Mouse (Mus musculus) large intestine, adult 2 months (tissue): Measurements from ENCODE around the gene B3galt4. TPM values are rescaled to one million over a fixed set of nuclear protein-coding genes. Genes with fewer than 3 reads are reported as not detected.

Source experiments
- DNase-seq: peaks from one replicate; pipeline ENCODE4 v3.0.0-alpha.2; 2012; ENCODE audit warnings: low read depth, low spot score
- WGBS: fragments of 180-500 bp; shearing (Covaris S2); methylation state at CpG from one replicate; pipeline ENCODE4 v1.1.7; 2018; 5-methylcytosine and 5-hydroxymethylcytosine counted together
- polyA plus RNA-seq: library from polyadenylated mRNA; depleted of rRNA; stranded (reverse); fragments of >200 nt; gene quantifications from 2 replicates; pipeline ENCODE4 v1.2.3, GENCODE M21; 2012

The B3galt4 gene
- polyA plus RNA-seq, 1 experiment, result 15.6 TPM

DNA sequence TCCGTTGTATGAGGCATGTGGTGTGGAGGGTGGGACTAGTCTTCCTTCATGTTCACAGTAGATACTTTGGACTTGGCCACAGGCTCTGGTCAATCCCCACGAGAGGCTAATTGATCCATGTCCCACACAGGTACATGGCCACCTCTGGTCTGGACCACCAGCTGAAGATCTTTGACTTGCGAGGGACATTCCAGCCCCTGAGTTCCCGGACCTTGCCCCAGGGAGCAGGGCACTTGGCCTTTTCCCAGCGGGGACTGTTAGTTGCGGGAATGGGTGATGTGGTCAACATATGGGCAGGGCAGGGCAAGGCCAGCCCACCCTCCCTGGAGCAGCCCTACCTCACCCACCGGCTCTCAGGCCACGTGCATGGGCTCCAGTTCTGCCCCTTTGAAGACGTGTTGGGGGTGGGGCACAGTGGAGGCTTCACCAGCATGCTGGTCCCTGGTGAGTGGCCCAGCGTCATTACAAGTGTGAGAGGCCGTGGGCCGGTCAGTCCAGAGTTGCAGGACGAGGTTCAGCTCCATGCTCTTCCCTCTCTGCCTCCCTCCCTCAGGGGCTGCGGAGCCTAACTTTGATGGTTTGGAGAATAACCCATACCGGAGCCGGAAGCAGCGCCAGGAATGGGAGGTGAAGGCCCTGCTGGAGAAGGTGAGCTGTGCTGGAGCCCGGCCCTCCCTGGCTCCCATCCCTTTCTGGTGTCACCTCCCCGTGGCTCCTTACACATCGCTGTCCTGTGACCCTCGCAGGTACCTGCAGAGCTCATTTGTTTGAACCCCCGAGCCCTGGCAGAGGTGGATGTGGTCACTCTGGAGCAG is 3.0 kb downstream of the B3galt4 start:
- DNase-seq, result no peak

DNA sequence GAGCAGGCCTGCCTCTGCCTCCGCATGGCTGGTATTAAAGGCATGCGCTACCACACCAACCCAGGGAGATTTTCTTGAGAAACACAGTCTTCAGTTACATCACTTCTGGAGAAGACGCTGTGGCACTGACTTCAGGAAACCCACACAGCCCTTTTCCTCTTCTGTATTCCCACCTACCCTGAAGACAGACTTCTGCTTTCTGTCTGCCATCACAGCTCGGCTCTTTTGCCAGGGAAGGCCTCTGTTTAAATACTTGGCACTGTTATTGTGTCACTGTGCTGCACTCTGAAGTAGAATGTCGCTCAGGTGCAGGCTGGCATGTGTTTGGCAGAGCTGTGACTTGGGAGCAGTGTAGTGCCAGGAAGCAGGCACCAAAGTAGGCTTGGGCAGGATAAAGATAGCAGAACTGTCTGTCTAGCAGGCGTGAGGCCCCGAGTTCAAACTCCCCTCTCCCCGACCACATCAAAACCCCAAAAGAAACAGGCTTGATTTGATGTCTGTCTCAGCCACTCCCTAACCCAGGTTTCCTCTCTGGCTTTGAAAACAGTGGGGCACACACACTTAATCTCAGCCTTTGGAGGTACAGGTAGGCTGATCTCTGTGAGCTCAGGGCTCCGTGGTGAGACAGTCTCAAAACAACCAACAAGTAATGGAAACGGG is 3.7 kb downstream of the B3galt4 start:
- no peak for DNase-seq
- WGBS, result 81% methylated on average over 10 of the region's 10 CpGs

More for the DNA sequence above, 3.0 kb downstream of the B3galt4 start:
- WGBS, result 81% methylated on average over 22 of the region's 22 CpGs

DNA sequence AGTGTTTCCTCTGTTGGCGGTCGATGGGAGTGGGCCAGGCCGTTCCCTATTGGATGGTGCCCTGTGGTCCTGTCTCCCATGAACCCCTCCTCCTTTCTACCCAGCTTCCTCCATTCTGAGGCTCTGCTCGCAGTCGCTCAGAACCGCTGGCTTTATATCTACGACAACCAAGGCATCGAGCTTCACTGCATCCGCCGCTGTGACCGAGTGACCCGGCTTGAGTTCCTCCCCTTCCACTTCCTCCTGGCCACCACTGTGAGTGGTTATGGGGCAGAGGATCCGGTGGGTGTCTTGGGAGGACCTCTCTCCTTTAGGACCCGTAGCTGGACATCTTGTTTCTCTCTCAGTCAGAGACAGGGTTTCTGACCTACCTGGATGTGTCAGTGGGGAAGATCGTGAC is 7.8 kb downstream of the B3galt4 start:
- no peak for DNase-seq
- 88% methylated on average over 15 of the region's 15 CpGs for WGBS

DNA sequence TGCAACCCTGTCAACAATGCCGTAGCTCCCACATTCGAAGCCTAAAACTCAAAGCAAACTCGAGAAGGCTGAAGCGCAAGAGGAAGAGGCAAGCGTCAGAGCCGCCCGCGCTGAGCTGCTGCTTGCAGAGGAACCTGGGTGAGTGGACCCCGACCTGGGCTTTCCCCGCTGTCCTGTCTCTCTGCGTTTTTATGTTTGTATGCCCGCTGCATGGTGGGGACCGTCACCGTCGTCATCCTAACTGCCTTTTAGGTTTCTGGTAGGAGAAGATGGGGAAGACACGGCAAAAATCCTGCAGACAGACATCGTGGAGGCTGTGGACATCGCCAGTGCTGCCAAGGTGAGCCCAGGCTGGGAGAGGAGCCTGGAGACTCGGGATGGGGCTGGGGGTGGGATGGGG is 9.9 kb downstream of the B3galt4 start:
- 42% methylated on average over 19 of the region's 19 CpGs for WGBS
- DNase-seq, result no peak

DNA sequence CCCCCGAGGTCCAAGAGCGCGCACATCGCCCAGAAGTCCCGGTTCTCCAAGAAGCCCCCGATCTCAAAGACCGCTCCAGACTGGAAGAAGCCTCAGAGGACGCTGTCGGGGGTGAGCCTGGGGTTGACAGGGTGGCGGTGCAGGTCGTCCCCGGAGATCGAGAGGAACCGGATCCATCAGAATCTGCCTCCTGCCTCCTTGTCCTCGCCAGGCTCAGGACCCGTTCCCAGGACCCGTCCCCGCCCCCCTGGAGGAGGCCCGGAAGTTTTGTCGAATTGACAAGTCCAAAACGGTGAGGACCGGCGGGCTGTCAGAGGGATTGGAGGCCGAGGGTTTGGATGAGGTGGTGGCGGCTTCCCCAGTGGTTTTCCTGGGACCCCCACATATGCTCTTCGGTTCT is 10.3 kb downstream of the B3galt4 start:
- no peak for DNase-seq
- WGBS, result 2% methylated on average over 26 of the region's 26 CpGs

DNA sequence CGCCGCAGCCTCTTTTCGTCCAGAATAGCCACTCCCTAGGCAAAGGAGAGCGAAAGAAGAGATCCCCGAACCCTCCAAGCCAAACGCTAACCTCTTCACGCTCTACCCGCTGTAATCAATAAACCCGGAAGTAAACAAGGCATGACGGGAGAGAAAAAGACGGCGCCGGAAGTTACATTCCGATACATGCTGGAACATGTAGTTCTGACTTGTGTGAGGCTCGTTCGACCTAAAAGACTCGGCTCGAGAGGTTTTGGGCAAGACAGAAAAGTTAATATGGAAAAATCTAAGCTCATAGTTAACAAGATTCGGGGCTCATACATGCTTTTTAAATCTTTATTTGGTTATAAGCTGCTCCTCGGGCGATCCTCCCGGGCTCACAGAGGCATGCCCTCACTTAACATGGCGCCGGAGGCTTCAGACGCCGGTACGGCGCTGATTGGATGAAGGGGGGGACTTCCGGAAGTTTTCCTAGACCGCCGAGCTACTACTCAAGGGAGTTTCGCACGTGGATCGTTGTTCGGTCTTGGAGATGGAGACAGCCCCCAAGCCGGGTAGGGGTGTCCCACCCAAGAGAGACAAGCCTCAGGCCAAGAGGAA is 11.0 kb downstream of the B3galt4 start, which contains the start of the genes Pfdn6 and Wdr46:
Gene Pfdn6 (minus strand): TSS at position 138 of the 600 bp plus-strand sequence.
Gene Wdr46 (plus strand): TSS at position 455 of the 600 bp plus-strand sequence.
- WGBS, result under 1% methylated on average over 36 of the region's 36 CpGs
- peak; percentile 85 for DNase-seq

DNA sequence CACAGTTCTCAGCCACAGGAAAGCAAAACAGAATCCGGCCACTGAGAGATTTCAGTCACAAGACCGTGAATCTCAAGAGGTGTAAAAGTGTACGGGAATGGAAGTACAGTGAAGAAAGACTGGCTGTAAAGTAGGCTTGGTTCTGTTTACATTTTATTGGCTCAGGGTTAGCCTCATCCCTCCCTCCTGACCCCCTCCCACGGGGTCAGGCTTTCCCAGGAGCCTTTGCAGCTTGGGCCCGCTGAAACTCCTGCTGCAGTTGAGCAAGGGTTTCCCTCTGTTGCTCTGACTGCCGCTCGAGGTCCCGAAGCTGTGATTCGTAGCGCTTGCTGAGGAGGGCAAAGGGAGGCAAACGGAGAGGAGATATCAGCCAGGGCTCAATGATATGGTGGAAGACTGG is 12.5 kb downstream of the B3galt4 start:
- WGBS, result 55% methylated on average over 11 of the region's 11 CpGs
- DNase-seq, result no peak

DNA sequence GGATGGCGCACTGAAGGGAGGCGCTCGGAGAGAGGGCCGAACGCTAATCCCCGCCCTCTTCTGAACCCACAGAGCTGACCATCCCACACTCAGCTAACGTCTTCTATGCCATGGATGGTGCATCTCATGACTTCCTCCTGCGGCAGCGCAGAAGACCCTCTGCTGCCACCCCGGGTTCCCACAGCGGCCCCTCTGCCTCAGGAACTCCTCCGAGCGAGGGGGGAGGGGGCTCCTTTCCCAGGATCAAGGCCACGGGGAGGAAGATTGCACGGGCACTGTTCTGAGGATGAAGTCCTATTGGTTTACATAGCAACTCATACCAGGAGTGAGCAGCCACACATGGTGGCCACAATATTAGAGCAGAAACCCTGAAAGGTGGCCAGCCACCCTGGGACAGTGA is 14.3 kb downstream of the B3galt4 start:
- DNase-seq, result no peak
- WGBS, result 86% methylated on average over 15 of the region's 15 CpGs

DNA sequence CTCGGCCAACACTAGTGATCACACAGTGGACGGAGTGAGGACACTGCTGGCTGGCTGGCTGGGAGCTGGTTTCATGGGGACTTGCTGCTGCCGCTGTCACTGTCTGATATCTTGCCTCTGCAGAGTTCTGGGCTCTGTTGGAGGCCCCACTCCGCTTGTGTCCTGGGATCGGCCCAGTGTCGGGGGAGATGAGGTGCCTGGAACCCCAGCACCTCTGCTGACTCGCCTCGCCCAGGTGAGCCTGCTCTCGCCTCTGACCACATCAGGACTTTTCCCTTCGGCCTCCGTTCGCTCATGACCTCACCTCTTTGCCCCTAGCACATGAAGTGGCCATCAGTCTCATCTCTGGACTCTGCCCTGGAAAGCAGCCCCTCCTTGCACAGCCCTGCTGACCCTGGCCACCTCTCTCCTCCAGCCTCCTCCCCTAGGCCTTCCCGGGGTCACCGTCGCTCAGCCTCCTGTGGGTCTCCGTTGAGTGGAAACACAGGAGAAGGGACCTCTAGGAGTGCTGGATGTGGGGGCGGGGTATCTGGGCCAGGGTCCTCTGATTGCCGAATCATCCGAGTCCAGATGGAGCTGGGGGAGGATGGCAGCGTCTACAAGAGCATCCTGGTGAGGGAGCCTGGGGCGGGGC is 15.7 kb downstream of the B3galt4 start:
- WGBS, result 89% methylated on average over 21 of the region's 21 CpGs
- no peak for DNase-seq

DNA sequence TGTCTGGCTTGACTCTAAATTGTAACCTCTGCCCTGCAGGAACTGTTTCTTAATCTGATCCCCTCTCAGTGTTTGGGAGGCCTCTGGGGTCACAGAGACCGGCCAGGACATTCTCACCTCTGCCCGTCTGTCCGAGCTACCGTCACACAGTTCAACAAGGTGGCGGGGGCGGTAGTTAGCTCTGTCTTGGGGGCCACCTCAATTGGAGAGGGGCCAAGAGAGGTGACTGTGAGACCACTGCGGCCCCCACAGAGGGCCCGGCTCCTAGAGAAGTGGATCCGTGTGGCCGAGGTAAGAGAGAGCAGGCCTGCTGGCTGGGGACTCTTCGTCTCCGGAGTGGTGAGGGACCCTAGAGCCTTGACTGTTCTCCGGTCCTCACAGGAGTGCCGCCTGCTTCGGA is 18.3 kb downstream of the B3galt4 start:
- DNase-seq, result no peak
- 96% methylated on average over 15 of the region's 15 CpGs for WGBS

DNA sequence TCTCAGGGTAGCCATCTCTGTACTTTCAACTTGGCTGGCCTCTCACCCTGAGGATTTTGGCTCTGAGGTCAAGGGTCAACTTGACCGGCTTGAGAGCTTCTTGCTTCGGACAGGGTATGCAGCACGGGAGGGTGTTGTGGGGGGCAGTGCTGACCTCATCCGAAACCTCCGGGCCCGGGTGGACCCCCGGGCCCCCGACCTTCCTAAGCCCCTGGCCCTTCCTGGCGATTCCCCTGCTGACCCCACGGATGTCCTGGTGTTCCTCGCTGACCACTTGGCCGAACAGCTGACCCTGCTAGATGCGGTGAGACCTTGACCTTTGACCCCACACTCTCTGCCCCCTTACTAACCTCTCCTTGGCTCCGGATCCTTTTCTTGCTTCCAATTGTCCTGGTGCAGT is 18.8 kb downstream of the B3galt4 start:
- no peak for DNase-seq
- WGBS, result 91% methylated on average over 14 of the region's 14 CpGs

DNA sequence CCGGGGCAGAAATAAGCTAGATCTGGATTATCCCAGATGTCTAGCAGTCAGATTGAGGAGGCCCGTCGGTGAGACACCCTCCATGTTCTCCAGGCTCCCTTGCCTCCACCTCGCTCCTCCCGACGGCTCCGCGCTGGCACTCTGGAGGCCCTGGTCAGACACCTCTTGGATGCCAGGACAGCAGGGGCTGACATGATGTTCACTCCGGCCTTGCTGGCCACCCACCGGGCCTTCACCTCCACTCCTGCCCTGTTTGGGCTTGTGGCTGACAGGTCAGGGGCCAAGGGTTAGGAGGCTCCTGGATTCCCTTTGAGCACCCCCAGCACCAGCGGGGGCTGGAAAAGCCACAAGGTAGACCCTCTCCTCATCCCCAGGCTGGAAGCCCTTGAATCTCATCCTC is 19.3 kb downstream of the B3galt4 start:
- 91% methylated on average over 11 of the region's 11 CpGs for WGBS
- no peak for DNase-seq

DNA sequence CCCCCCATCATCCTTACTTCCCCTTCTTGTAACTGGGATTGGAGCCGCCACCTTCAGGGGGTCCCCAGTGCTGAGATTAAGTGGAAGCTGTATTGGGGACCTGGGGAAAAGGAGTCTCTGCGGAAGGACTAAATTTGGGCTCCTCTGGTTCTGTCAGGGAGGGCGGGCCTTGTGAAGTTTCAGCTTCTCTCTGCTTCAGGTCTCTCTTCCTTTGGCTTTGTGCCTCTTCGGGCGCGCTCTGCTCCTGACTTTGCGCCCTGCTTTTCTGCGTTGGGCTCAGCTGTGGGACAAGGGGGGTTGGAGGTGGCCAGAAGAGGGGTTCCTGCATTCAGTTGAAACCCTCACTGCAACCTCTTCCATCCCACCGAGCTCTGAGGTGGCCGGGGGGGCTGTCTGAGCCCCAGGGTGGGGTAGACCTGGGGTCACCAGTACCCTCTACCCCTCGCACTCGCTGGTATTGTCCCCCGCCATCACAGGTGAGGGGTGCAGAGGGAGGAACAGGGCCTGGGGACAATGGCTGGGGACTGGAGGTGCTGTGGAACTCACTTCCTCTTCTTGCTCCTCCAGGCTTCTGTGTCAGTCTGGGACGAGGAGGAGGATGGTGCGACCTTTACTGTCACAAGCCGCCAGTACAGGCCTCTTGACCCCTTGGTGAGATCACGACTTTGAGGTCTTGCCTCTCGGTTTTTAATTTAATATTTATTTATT is 20.0 kb downstream of the B3galt4 start:
- WGBS, result 67% methylated on average over 18 of the region's 18 CpGs
- DNase-seq, result no peak

DNA sequence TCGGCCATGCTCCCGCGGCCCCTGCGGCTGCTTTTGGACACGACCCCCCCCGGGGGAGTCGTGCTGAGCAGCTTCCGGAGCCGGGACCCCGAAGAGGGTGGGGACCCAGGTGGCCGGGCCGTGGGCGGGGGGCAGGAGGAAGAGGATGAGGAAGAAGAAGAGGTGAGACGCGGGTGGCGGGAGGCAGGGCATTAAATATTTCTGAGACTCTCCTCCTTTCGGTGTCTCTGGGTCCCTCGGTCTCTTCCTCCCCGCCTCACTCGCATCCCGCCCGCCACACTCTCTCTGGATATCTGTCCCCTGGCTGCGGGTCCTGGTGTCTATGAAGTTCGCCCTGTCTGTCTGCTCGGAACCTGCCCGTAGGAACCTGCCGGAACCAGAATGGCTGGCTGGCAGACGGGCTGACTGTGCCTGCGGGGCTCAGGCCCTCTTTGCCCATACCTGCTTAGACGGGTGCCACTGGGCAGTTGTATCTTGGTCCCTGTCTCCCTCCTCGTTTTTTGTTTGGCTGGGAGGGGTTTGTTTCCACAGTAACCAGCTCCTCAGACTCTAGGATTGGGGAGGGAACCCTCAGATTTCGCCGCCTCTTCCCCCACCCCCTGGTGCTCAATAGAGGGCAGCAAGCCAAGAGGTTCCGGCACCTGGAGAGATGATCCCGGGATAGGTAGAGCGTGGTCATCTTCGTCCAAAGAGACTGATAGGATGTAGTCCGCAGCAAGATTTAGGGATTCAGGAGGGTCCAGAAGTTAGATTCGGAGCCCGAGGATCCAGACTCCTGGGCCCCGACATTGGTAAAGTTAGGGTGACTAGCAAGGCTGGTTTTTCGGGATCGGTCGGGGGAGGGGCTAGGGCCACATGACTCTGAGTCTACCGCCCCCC is 20.8 kb downstream of the B3galt4 start:
- WGBS, result under 1% methylated on average over 45 of the region's 45 CpGs
- DNase-seq, result peak; percentile 62

DNA sequence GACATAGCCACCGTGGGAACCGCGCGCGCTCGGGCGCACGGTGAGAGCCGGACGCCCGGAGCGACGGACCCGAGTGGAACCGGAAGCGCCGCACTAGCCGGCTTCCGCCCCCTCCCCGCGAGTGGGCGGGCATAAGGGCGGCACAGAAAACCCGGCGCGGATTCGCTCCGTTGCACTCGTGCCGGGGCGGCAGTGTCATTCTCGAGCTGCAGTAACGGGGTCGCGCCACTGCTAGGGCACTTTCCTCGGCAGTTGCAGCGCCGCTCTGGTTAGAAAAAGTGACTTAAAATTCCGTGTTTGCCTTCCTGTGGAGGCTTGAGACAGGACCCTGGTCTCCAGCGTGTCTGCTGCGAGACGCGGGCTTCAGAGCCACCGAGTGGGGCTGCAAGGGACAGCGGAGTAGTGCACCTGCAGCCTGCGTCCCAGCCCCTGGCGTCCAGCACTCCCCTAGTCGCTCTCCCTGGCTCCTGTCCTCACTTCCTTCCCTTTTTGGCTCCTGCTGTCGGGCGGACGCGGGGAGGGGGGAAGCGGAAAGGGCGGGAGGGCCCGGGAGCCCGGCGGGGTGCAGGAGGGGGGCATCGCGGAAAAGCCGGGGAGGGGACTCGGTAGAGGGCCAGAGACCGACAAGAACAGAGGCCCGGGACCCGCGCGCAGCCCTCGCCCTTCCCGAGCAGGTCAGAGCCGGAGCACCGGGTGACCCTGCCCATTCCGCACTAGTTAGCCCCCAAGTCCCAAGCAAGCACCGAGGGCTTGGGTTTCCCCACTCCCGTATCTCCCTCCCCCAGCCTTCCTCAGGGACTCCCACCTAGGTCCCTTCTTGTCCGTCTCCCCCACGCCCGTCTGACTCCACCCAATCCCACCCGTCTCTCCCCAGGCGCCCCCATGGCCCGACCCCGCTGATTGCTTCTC is 21.7 kb downstream of the B3galt4 start, which contains the start of gene Rgl2:
Gene Rgl2 (plus strand): TSS at position 173 of the 909 bp plus-strand sequence.
- DNase-seq, result peak; percentile 56
- WGBS, result 1% methylated on average over 79 of the region's 80 CpGs

DNA sequence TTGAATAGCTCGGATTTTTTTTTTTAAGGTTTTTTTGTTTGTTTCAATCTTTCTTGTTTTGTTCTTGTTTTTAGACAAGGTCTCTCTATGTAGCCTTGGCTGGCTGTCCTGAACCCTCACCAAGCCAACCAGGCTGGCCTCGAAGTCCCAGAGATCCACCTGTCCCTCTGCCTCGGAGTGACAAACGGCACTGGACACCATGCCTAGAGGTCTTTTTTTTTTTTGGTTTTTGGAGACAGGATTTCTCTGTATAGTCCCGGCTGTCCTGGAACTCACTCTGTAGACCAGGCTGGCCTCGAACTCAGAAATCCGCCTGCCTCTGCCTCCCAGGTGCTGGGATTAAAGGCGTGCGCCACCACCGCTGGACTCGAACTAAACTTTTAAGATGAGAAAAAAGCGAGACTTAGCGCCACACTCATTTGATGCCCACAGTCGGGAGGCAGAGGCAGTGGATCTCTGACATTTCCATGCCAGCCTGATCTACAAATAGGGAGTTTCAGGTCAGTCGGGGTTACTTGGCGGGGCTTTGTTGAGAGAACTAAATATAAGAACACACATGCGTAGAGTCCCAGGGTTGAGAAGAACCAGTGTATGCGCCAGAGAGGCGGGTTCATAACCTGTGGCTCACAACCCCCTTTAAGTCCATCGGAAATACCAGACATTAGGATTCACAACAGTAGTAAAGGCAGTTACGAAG is 22.9 kb downstream of the B3galt4 start:
- 59% methylated on average over 21 of the region's 21 CpGs for WGBS
- DNase-seq, result no peak
